Mouse (Mus musculus) olfactory bulb, adult 2 months (tissue): ENCODE measurements around the gene Gss.

Experiments used
- CTCF ChIP-seq: fragments of 200-500 bp; IDR thresholded peaks from 2 replicates; pipeline ENCODE4 v1.5.1; 2012; ENCODE audit warnings: low read depth, mild to moderate bottlenecking, low read length, moderate library complexity; ENCODE audit not compliant: insufficient read depth
- POLR2A ChIP-seq: fragments of 200-500 bp; IDR thresholded peaks from 2 replicates; pipeline ENCODE4 v1.6.1; 2012; ENCODE audit warnings: mild to moderate bottlenecking, low read depth, low read length, moderate library complexity; ENCODE audit not compliant: insufficient read depth

GRCm38 (mm10) chr2:155632138-155632936 lies 39.7 kb upstream of the Gss start:
- TF ChIP-seq CTCF (no peak), POLR2A (no peak)
